Mouse (Mus musculus) forebrain, embryonic 11.5 days (tissue): ENCODE results near the gene Traf4. TPM values are rescaled to one million over a fixed set of nuclear protein-coding genes. Genes with fewer than 3 reads are reported as not detected.

ENCODE experiments used
- ATAC-seq: fragments of 200-750 bp; cut with Nextera tagmentation; replicated peaks from 2 replicates; pipeline ENCODE4 v1.8.0; 2017; ENCODE audit warnings: moderate TSS enrichment; ENCODE audit not compliant: low FRiP score
- DNase-seq: peaks from one replicate; pipeline ENCODE4 v3.0.0-alpha.2; 2017; ENCODE audit warnings: low spot score
- H3K27ac ChIP-seq: fragments of 300-500 bp; sonication (generic); 2 replicates; pipeline ENCODE4 v1.5.1; 2014; ENCODE audit warnings: low read depth, low read length
- H3K27me3 ChIP-seq: fragments of 300-500 bp; sonication (generic); 2 replicates; pipeline ENCODE4 v1.6.1; 2014; ENCODE audit warnings: mild to moderate bottlenecking, low read length, mixed read lengths; ENCODE audit not compliant: control insufficient read depth, insufficient read depth
- H3K36me3 ChIP-seq: fragments of 300-500 bp; sonication (generic); 2 replicates; pipeline ENCODE4 v1.6.1; 2014; ENCODE audit warnings: mild to moderate bottlenecking, low read length, moderate library complexity, mixed read lengths; ENCODE audit not compliant: control insufficient read depth, insufficient read depth
- H3K4me1 ChIP-seq: fragments of 300-500 bp; sonication (generic); replicated peaks from 2 replicates; pipeline ENCODE4 v1.6.1; 2014; ENCODE audit warnings: low read length, mixed read lengths; ENCODE audit not compliant: control insufficient read depth, insufficient read depth
- H3K4me2 ChIP-seq: fragments of 300-500 bp; sonication (generic); 2 replicates; pipeline ENCODE4 v1.6.1; 2014; ENCODE audit warnings: low read depth, mild to moderate bottlenecking, low read length, moderate library complexity, mixed read lengths; ENCODE audit not compliant: severe bottlenecking
- H3K4me3 ChIP-seq: fragments of 300-500 bp; sonication (generic); 2 replicates; pipeline ENCODE4 v1.5.1; 2014; ENCODE audit warnings: low read depth, low read length
- H3K9ac ChIP-seq: fragments of 300-500 bp; sonication (generic); 2 replicates; pipeline ENCODE4 v1.6.1; 2014; ENCODE audit warnings: low read length
- H3K9me3 ChIP-seq: fragments of 300-500 bp; sonication (generic); 2 replicates; pipeline ENCODE4 v1.6.1; 2016; ENCODE audit warnings: low read length, mixed read lengths; ENCODE audit not compliant: control insufficient read depth
- WGBS: fragments of 180-500 bp; shearing (Covaris S2); extraction: QIAGEN DNeasy Blood & Tissue Kit; methylation state at CpG from one replicate; pipeline ENCODE4 v1.1.7; 2014; 5-methylcytosine and 5-hydroxymethylcytosine counted together
- microRNA-seq: library from miRNA; unstranded; fragments of <30 nt; microRNA quantifications from one replicate; pipeline ENCODE4, GENCODE M21; 2016; ENCODE audit not compliant: insufficient number of aligned reads
- polyA plus RNA-seq: library from polyadenylated mRNA; unstranded; fragments of >200 nt; fragmentation: Nextera tagmentation; extraction: Ambion mirVana; gene quantifications from 2 replicates; pipeline ENCODE4 v1.2.1, GENCODE M21; 2014

Gene Traf4
- polyA plus RNA-seq, 1 experiment from 2014 or later = 77.7 TPM

DNA sequence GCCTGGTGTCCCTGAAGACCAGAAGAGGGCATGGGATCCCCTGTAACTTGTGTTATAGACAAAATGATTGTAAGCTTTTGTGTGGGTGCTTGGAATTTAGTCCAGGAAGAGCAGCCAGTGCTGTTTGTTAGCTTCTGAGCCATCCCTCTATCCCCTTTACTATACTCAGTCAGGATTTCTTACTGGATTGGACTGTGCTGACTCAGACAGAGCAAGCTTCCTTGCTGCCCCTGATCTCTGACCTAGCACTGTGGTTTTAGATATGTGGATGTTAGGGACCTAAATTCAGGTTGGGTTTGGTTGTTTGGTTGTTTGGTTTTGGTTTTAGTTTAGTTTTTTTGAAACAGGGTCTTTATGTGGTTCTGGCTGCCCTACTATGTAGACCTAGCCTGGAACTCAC, 46.9 kb downstream of the Traf4 start:
- Histone ChIP-seq H3K36me3 (no peaks in the 10 kb centered on the region), H3K27ac (no peak overlapping the region), H3K4me3 (no peak overlapping the region), H3K4me2 (no peak overlapping the region), H3K4me1 (peaks cover 11% of the 10 kb centered on the region; the same call in 1 of the 2 replicates), H3K9ac (no peak overlapping the region), H3K9me3 (no peaks in the 10 kb centered on the region), H3K27me3 (no peaks in the 10 kb centered on the region)
- ATAC-seq (no peak), DNase-seq (no peak)

DNA sequence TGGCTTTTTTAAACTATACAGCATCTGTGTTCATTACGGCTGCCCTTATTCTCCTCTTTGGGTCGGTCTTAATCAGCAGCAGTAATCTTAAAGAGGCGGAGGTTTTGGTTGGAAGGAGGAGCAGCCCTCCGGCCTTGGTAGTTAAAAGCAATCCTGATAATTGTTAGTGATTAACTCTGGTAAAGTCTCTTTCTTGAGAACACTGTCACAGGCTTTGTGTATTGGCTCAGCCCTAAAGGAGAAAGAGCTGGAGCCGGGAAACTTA, 49.3 kb downstream of the Traf4 start:
- ATAC-seq = no peak
- Histone ChIP-seq H3K4me3 (peak overlapping the region; percentile 62), H3K27me3 (no peaks in the 10 kb centered on the region), H3K4me2 (peak overlapping the region; percentile 73), H3K9me3 (no peaks in the 10 kb centered on the region), H3K9ac (peak overlapping the region; percentile 89), H3K36me3 (no peaks in the 10 kb centered on the region), H3K27ac (peak overlapping the region; percentile 86), H3K4me1 (peaks cover 13% of the 10 kb centered on the region; the same call in 1 of the 2 replicates)
- 9% methylated on average over 5 of the region's 5 CpGs for WGBS
- DNase-seq = no peak

DNA sequence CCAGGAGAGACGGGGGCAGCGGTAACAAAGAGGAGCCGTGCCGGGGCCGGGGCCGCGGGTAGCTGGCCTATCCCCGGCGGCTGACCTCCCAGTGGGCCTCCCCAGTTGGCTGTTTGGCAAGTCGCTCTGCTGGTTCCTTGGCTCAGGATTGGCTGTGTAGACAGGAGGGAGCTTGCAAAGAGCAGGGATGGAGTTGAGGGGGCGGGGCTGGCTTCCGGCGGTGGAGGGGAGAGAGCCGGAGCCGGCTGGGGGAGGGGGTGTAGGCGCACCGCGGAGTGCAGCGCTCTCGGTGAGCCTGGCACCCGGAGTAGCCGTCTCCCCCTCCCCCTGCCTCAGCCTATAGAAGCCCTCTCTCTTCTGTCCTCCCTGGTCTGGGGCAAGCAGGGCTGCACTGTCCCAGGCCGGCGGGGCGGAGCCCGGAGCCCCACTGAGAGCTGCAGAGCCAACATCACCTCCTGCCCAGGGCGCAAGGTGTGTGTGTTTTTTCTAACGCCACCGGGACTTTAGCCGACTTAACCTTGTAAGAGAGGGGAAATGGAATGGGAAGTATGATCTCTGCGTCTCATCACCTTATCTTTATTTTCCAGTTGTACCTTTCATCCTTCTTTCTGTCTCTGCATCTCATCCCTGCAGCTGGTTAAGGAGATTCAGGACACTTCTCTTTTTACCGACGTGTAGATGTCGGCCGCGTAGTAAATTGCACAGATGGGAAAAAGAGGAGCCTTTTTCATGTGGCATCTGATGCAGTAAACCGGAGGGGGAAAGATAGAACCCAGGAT, 49.8 kb downstream of the Traf4 start:
- peak overlapping the region; percentile 73 for H3K4me2 ChIP-seq
- peak; percentile 100 for ATAC-seq
- H3K9ac ChIP-seq = peak overlapping the region; percentile 89
- no peaks in the 10 kb centered on the region for H3K27me3 ChIP-seq
- peak; percentile 99 for DNase-seq
- no peaks in the 10 kb centered on the region for H3K36me3 ChIP-seq
- H3K9me3 ChIP-seq = no peaks in the 10 kb centered on the region
- H3K4me3 ChIP-seq = peak overlapping the region; percentile 62
- H3K4me1 ChIP-seq = peaks cover 13% of the 10 kb centered on the region; the same call in 1 of the 2 replicates
- H3K27ac ChIP-seq = peak overlapping the region; percentile 86
- WGBS = under 1% methylated on average over 36 of the region's 37 CpGs

DNA sequence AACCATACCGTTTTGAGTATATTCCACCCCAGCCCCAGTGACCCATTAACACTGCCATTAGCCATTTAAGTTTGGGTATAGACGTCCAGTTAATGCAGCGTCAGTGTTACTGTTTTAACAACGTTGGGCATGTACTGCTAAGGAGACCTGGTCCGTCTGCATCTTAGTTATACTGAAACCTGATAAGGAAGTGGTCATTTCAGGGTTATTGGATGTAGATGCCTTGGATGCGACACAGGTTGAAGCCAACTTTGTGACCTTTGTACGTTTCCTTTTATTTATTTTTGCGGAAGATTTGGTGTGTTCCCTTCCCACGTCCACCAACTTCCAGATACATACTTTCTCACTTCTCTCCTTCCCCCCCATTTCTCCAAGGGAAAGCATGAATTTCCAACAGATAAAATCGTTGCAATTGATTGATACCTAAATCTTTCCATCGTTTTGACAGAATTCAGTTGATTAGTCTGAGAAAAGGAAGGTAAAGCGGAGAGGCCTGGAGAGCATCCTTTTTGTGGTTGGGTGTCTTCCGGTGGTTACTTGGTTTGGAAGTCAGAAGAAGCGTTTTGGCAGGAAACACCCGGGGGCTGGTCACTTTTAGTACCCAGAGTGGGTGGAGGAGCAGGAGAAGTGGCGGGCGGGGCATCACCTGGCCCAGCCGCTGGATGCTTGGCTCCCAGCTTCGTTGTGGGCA, 50.6 kb downstream of the Traf4 start:
- ATAC-seq (no peak), DNase-seq (no peak)
- Histone ChIP-seq H3K36me3 (no peaks in the 10 kb centered on the region), H3K27me3 (no peaks in the 10 kb centered on the region), H3K9ac (peak overlapping the region; percentile 89), H3K9me3 (no peaks in the 10 kb centered on the region), H3K4me3 (peak overlapping the region; percentile 62), H3K4me1 (peaks cover 13% of the 10 kb centered on the region; the same call in 1 of the 2 replicates), H3K27ac (peak overlapping the region; percentile 81), H3K4me2 (peak overlapping the region; percentile 73)
- WGBS = 13% methylated on average over 19 of the region's 19 CpGs

DNA sequence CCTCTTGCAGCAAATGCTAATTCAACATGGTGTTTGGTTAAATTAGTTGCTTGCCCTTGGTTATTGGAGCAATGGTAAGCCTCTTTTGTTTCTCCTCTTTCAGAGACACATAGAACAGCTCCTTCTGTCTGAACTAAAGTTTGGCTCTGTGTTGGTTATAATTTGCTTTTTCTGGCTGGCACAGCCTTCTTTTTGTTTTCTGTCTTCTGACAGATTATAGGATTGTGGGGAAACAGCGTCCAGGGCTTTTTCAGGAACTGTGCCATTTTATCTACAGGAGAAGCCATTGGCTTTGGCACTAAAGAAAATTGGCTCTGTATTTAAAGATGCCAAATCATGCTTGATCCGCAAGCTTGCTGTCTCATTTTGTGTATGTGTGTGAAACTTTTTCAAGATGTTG, 51.8 kb downstream of the Traf4 start:
- Histone ChIP-seq H3K9me3 (no peaks in the 10 kb centered on the region), H3K27ac (no peak overlapping the region), H3K4me1 (peaks cover 13% of the 10 kb centered on the region; the same call in 1 of the 2 replicates), H3K4me3 (no peak overlapping the region), H3K4me2 (no peak overlapping the region), H3K27me3 (no peaks in the 10 kb centered on the region), H3K9ac (no peak overlapping the region), H3K36me3 (no peaks in the 10 kb centered on the region)
- 74% methylated on average over 2 of the region's 2 CpGs for WGBS
- DNase-seq (no peak), ATAC-seq (no peak)

Small RNA genes lying within 50 kb of the gene (microRNA-seq; reads per million reads assigned to microRNA genes)
- gene Mir7653 = not detected

Other genes with a start within 250 kb of the Traf4 start
- gene Sez6, start 234.8 kb downstream of the Traf4 start, polyA plus RNA-seq = 14.3 and 16.7 TPM in 2 replicates
- 29.6 and 30.5 TPM in 2 replicates for gene Phf12, start 182.8 kb downstream of the Traf4 start, polyA plus RNA-seq
- 18.8 and 22.1 TPM in 2 replicates for gene Dhrs13, start 133.3 kb downstream of the Traf4 start, polyA plus RNA-seq
- 71.2 and 74.2 TPM in 2 replicates for gene Flot2, start 127.7 kb downstream of the Traf4 start, polyA plus RNA-seq
- gene Eral1, start 85.2 kb downstream of the Traf4 start, polyA plus RNA-seq = 39.4 and 41.8 TPM in 2 replicates
- 31.3 and 34.4 TPM in 2 replicates for gene Fam222b, start 70.9 kb downstream of the Traf4 start, polyA plus RNA-seq
- 7.6 and 9.6 TPM in 2 replicates for gene Nek8, start 11.1 kb upstream of the Traf4 start, polyA plus RNA-seq
- gene Tlcd1, start 11.1 kb upstream of the Traf4 start, polyA plus RNA-seq = 7.1 and 9.9 TPM in 2 replicates
- 1,094 and 1,161 TPM in 2 replicates for gene Rpl23a, start 18.0 kb upstream of the Traf4 start, polyA plus RNA-seq
- 54.7 and 58.8 TPM in 2 replicates for gene Rab34, start 22.8 kb upstream of the Traf4 start, polyA plus RNA-seq
- 1.4 and 1.6 TPM in 2 replicates for gene Proca1, start 27.8 kb upstream of the Traf4 start, polyA plus RNA-seq
- gene Sdf2, start 80.2 kb upstream of the Traf4 start, polyA plus RNA-seq = 41.0 and 52.3 TPM in 2 replicates
- 33.7 and 34.0 TPM in 2 replicates for gene Supt6, start 80.4 kb upstream of the Traf4 start, polyA plus RNA-seq
- 75.1 and 84.6 TPM in 2 replicates for gene 2610507B11Rik, start 96.2 kb upstream of the Traf4 start, polyA plus RNA-seq
- gene BC030499, start 125.3 kb upstream of the Traf4 start, polyA plus RNA-seq = 0.21 and 0.87 TPM in 2 replicates
- 75.5 and 76.1 TPM in 2 replicates for gene Spag5, start 135.9 kb upstream of the Traf4 start, polyA plus RNA-seq
- 3.3 and 7.4 TPM in 2 replicates for gene Aldoc, start 157.4 kb upstream of the Traf4 start, polyA plus RNA-seq
- 69.6 and 70.3 TPM in 2 replicates for gene Pigs, start 162.8 kb upstream of the Traf4 start, polyA plus RNA-seq
- gene Unc119, start 177.9 kb upstream of the Traf4 start, polyA plus RNA-seq = 73.2 and 77.4 TPM in 2 replicates
- gene Foxn1, start 221.0 kb upstream of the Traf4 start, polyA plus RNA-seq = not detected in 2 replicates